Mouse (Mus musculus): ENCODE measurements around the gene Rap1b. TPM values are rescaled to one million over a fixed set of nuclear protein-coding genes. Genes with fewer than 3 reads are reported as not detected.

The Rap1b gene
- polyA plus RNA-seq, 1 experiment from 2014 or later: 165 TPM

DNA sequence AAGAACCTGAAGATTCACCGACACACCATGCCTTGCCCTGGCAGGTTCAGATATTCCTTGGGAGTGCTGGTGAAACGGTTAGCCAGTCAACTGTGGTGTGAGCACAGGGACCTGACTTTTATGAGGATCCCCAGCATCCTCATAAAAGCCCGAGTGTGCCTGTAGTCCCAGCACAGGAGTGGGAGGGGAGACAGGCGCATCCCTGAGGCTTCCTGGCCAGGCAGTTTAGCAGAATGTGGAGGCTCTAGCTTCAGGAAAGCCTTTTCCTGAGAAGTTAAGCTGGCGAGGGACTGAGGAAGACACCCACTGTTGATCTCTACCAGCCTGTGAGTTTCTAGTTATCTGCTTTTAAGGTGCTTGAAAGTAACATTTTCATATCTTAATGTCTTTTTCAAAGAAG lies 10.4 kb downstream of the Rap1b start:
- no peak overlapping the region for H3K4me3 ChIP-seq
- no peaks in the 10 kb centered on the region for H3K9me3 ChIP-seq
- no peaks in the 10 kb centered on the region for H3K36me3 ChIP-seq
- no peak overlapping the region for H3K9ac ChIP-seq
- peaks cover 8% of the 10 kb centered on the region for H3K4me1 ChIP-seq (replicated peaks)
- H3K4me2 ChIP-seq: no peak overlapping the region
- no peaks in the 10 kb centered on the region for H3K27me3 ChIP-seq
- 46% methylated on average over 5 of the region's 5 CpGs for WGBS
- H3K27ac ChIP-seq (replicated peaks): no peak overlapping the region
- no peak for ATAC-seq (ENCODE audit: low read depth)

GRCm38 (mm10) chr10:117830797-117831196 lies 15.0 kb downstream of the Rap1b start:
- Histone ChIP-seq H3K4me1 (replicated peaks) (peaks cover 12% of the 10 kb centered on the region), H3K27ac (replicated peaks) (no peak overlapping the region), H3K36me3 (no peaks in the 10 kb centered on the region), H3K4me3 (no peak overlapping the region), H3K4me2 (no peak overlapping the region), H3K27me3 (no peaks in the 10 kb centered on the region), H3K9me3 (no peaks in the 10 kb centered on the region), H3K9ac (no peak overlapping the region)
- no peak for ATAC-seq (ENCODE audit: low read depth)
- WGBS: 94% methylated on average over 3 of the region's 3 CpGs

DNA sequence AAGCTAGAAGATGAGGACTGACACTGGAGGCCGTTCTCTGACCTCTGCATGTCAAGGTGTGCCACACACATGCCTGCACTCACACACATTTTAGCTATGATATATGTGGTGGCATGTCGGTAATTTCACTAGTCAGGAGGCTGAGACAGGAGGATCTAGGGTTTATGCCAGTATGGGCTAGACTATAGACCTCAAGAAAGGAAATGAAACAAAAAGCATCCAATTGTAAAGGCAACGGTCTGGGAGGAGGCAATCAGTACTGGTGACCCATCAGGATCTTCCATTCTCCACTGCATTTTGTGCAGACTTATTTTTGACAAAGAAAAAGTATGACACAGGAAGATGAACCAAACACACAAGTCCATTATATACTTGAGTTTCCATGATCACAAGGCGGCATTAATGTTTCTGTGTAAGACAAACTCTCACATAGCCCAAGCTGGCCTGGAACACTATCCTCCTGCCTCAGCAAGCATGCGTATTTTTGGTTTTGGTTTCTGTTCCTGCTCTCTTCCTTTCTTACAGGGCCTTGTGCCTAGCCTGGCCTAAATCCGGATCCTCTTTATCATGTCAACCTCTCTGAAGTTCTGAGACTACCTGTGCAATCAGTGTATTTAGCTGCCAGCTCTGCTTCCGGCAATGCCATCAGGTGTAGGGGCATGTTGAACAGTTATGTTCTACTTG lies 16.2 kb downstream of the Rap1b start:
- 97% methylated on average over 7 of the region's 7 CpGs for WGBS

DNA sequence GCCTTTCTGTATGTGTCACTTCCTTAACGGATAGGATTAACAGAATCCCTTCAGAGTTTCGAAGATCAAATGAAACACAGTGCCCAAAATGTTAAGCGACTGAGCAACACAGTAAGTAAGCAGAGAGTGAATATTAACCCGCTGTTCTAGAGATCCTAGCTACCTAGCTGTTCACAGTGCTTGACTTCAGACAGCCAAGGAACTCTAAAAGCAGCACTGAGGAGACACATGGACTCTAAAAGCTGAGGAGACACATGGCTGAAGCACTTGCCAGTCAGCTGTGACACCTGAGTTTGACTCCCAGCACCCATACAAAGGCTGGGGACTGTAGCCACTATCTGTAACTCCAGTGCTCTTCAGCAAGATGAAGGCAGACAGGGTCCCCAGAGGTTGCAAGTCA lies 16.8 kb downstream of the Rap1b start:
- WGBS: 88% methylated on average over 4 of the region's 4 CpGs
- no peaks in the 10 kb centered on the region for H3K9me3 ChIP-seq
- H3K27me3 ChIP-seq: no peaks in the 10 kb centered on the region
- H3K9ac ChIP-seq: no peak overlapping the region
- H3K4me3 ChIP-seq: no peak overlapping the region
- no peak overlapping the region for H3K27ac ChIP-seq (replicated peaks)
- peaks cover 3% of the 10 kb centered on the region; the same call in 1 of the 2 replicates for H3K36me3 ChIP-seq
- ATAC-seq (ENCODE audit: low read depth): no peak
- peaks cover 18% of the 10 kb centered on the region for H3K4me1 ChIP-seq (replicated peaks)
- no peak overlapping the region for H3K4me2 ChIP-seq

More for the DNA sequence above, 16.2 kb downstream of the Rap1b start:
- H3K4me2 ChIP-seq: no peak overlapping the region
- H3K4me1 ChIP-seq (replicated peaks): peaks cover 18% of the 10 kb centered on the region
- H3K4me3 ChIP-seq: no peak overlapping the region
- ATAC-seq (ENCODE audit: low read depth): no peak
- H3K36me3 ChIP-seq: no peaks in the 10 kb centered on the region
- no peak overlapping the region for H3K27ac ChIP-seq (replicated peaks)
- no peaks in the 10 kb centered on the region for H3K27me3 ChIP-seq
- H3K9ac ChIP-seq: no peak overlapping the region
- no peaks in the 10 kb centered on the region for H3K9me3 ChIP-seq

GRCm38 (mm10) chr10:117828536-117828935 lies 17.3 kb downstream of the Rap1b start:
- ATAC-seq (ENCODE audit: low read depth): no peak

GRCm38 (mm10) chr10:117824647-117825046 lies 21.2 kb downstream of the Rap1b start:
- no peak overlapping the region for H3K4me3 ChIP-seq
- peaks cover 40% of the 10 kb centered on the region for H3K36me3 ChIP-seq
- 73% methylated on average over 4 of the region's 4 CpGs for WGBS
- no peaks in the 10 kb centered on the region for H3K9me3 ChIP-seq
- no peak for ATAC-seq (ENCODE audit: low read depth)
- no peaks in the 10 kb centered on the region for H3K27me3 ChIP-seq
- H3K9ac ChIP-seq: no peak overlapping the region
- H3K4me2 ChIP-seq: no peak overlapping the region
- H3K4me1 ChIP-seq (replicated peaks): peaks cover 18% of the 10 kb centered on the region
- H3K27ac ChIP-seq (replicated peaks): no peak overlapping the region

More at GRCm38 (mm10) chr10:117828536-117828935, 17.3 kb downstream of the Rap1b start:
- H3K9ac ChIP-seq: no peak overlapping the region
- H3K4me3 ChIP-seq: no peak overlapping the region
- peaks cover 18% of the 10 kb centered on the region for H3K4me1 ChIP-seq (replicated peaks)
- 81% methylated on average over 4 of the region's 4 CpGs for WGBS
- H3K4me2 ChIP-seq: no peak overlapping the region
- peaks cover 4% of the 10 kb centered on the region for H3K36me3 ChIP-seq
- H3K27me3 ChIP-seq: no peaks in the 10 kb centered on the region
- no peaks in the 10 kb centered on the region for H3K9me3 ChIP-seq
- H3K27ac ChIP-seq (replicated peaks): no peak overlapping the region

DNA sequence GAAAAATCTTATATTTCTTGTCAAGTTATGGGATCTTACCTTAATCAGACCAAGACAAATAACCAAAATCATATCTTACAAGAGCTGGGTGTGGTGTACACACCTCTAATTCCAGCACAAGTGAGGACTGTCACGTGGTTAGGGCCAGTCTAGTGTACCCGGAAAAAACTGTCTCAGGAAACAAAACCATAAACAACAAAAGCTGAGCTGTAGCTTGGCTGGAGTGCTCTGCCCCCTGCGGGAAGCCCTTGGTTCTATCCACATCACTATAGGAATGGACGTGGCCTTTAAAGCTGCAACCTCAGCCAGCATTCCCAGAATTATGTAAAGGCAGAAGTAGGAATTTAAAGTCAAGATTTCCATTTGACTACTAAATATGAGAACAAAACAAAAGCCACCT lies 21.7 kb downstream of the Rap1b start:
- Histone ChIP-seq H3K9me3 (no peaks in the 10 kb centered on the region), H3K4me1 (replicated peaks) (peaks cover 14% of the 10 kb centered on the region), H3K27ac (replicated peaks) (no peak overlapping the region), H3K4me3 (no peak overlapping the region), H3K4me2 (no peak overlapping the region), H3K27me3 (no peaks in the 10 kb centered on the region), H3K9ac (no peak overlapping the region), H3K36me3 (peaks cover 45% of the 10 kb centered on the region)
- no peak for ATAC-seq (ENCODE audit: low read depth)
- 73% methylated on average over 4 of the region's 4 CpGs for WGBS

GRCm38 (mm10) chr10:117823321-117823720 lies 22.5 kb downstream of the Rap1b start:
- WGBS: 91% methylated on average over 6 of the region's 6 CpGs
- peaks cover 53% of the 10 kb centered on the region for H3K36me3 ChIP-seq

DNA sequence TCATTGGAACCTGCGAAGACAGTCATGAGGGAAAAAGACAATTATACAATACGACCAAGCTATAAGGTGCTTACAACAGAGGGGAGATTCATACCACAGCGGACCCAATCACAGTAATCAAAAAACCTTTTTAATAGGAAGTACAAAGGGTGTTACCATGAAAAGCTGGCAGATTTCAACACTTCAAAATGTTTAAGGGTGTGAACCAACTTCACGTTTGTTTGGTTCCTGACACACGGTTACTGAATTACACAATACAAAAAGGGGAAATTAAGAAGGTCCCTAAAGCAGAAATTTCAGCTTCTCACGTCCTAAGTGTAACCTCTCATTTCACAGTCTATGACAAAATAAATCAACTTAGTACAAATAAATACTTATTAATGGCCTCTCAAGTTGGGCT lies 27.2 kb downstream of the Rap1b start:
- WGBS: 88% methylated on average over 6 of the region's 6 CpGs
- H3K9ac ChIP-seq: no peak overlapping the region
- H3K9me3 ChIP-seq: no peaks in the 10 kb centered on the region
- no peak overlapping the region for H3K27ac ChIP-seq (replicated peaks)
- no peak overlapping the region for H3K4me3 ChIP-seq
- ATAC-seq (ENCODE audit: low read depth): no peak
- H3K4me2 ChIP-seq: no peak overlapping the region
- H3K4me1 ChIP-seq (replicated peaks): no peaks in the 10 kb centered on the region
- H3K27me3 ChIP-seq: no peaks in the 10 kb centered on the region
- H3K36me3 ChIP-seq: peaks cover 85% of the 10 kb centered on the region

More at GRCm38 (mm10) chr10:117823321-117823720, 22.5 kb downstream of the Rap1b start:
- Histone ChIP-seq H3K27ac (replicated peaks) (no peak overlapping the region), H3K4me1 (replicated peaks) (peaks cover 14% of the 10 kb centered on the region), H3K4me3 (no peak overlapping the region), H3K4me2 (no peak overlapping the region), H3K9ac (no peak overlapping the region), H3K9me3 (no peaks in the 10 kb centered on the region), H3K27me3 (no peaks in the 10 kb centered on the region)
- no peak for ATAC-seq (ENCODE audit: low read depth)

DNA sequence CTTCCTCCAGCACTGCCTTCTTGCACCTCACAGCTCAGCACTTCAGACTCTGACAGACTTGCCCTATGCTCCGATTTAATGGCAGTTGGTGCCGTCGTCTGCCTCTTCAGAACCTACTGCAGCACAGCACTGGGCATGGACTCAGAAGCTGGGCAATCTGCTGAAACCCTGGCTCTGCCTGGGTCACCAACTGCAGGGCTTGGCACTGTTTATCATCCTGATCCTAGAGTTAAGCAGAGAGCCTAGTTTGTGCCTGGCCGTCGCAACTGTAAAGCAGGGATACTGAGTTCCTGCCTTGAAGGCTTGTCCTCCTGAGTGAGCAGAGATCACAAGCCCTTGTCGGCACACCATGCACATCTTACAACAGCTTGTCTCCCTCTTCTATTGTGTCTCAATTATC lies 29.1 kb downstream of the Rap1b start:
- no peaks in the 10 kb centered on the region for H3K27me3 ChIP-seq
- H3K36me3 ChIP-seq: peaks cover 79% of the 10 kb centered on the region
- 95% methylated on average over 6 of the region's 6 CpGs for WGBS
- H3K4me1 ChIP-seq (replicated peaks): no peaks in the 10 kb centered on the region
- no peaks in the 10 kb centered on the region for H3K9me3 ChIP-seq
- ATAC-seq (ENCODE audit: low read depth): no peak
- no peak overlapping the region for H3K9ac ChIP-seq
- H3K4me3 ChIP-seq: no peak overlapping the region
- H3K27ac ChIP-seq (replicated peaks): no peak overlapping the region
- no peak overlapping the region for H3K4me2 ChIP-seq

DNA sequence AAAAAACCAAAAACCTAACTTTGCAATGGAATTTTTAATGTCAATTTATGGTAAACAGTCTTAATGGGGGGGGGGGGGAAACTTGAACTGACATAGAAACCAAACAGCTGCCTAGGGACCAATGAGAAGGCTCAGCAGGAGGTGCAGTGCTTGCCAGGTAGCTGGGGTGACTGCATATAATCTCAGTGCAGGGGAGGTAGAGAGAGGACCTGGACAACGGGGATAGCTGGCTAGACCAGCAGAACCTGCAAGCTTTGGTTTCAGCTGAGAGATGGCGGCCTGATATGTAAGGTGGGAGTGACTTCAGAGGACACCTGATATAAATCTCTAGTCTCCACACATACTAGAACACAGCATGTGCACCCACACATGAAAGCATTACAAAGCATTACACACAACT lies 33.3 kb downstream of the Rap1b start:
- Histone ChIP-seq H3K27ac (replicated peaks) (no peak overlapping the region), H3K4me2 (no peak overlapping the region), H3K27me3 (no peaks in the 10 kb centered on the region), H3K4me1 (replicated peaks) (peaks cover 12% of the 10 kb centered on the region; the same call in 1 of the 2 replicates), H3K9me3 (no peaks in the 10 kb centered on the region), H3K9ac (no peak overlapping the region), H3K36me3 (peaks cover 39% of the 10 kb centered on the region), H3K4me3 (no peak overlapping the region)
- ATAC-seq (ENCODE audit: low read depth): no peak
- WGBS: 89% methylated on average over 2 of the region's 2 CpGs

GRCm38 (mm10) chr10:117811555-117811954 lies 34.3 kb downstream of the Rap1b start:
- Histone ChIP-seq H3K4me2 (no peak overlapping the region), H3K27ac (replicated peaks) (no peak overlapping the region), H3K27me3 (no peaks in the 10 kb centered on the region), H3K4me1 (replicated peaks) (peaks cover 12% of the 10 kb centered on the region; the same call in 1 of the 2 replicates), H3K9me3 (no peaks in the 10 kb centered on the region), H3K9ac (no peak overlapping the region), H3K4me3 (no peak overlapping the region), H3K36me3 (peaks cover 31% of the 10 kb centered on the region)
- no peak for ATAC-seq (ENCODE audit: low read depth)
- 97% methylated on average over 8 of the region's 8 CpGs for WGBS

GRCm38 (mm10) chr10:117810506-117810905 lies 35.3 kb downstream of the Rap1b start:
- no peak for ATAC-seq (ENCODE audit: low read depth)
- H3K4me3 ChIP-seq: no peak overlapping the region
- WGBS: 84% methylated on average over 11 of the region's 11 CpGs
- H3K27ac ChIP-seq (replicated peaks): no peak overlapping the region
- no peaks in the 10 kb centered on the region for H3K9me3 ChIP-seq
- H3K4me2 ChIP-seq: no peak overlapping the region
- no peak overlapping the region for H3K9ac ChIP-seq
- no peaks in the 10 kb centered on the region for H3K27me3 ChIP-seq
- peaks cover 12% of the 10 kb centered on the region; the same call in 1 of the 2 replicates for H3K4me1 ChIP-seq (replicated peaks)
- peaks cover 21% of the 10 kb centered on the region for H3K36me3 ChIP-seq

Measured in neural tube, embryonic 13.5 days (tissue).